In the genomic region with DNA sequence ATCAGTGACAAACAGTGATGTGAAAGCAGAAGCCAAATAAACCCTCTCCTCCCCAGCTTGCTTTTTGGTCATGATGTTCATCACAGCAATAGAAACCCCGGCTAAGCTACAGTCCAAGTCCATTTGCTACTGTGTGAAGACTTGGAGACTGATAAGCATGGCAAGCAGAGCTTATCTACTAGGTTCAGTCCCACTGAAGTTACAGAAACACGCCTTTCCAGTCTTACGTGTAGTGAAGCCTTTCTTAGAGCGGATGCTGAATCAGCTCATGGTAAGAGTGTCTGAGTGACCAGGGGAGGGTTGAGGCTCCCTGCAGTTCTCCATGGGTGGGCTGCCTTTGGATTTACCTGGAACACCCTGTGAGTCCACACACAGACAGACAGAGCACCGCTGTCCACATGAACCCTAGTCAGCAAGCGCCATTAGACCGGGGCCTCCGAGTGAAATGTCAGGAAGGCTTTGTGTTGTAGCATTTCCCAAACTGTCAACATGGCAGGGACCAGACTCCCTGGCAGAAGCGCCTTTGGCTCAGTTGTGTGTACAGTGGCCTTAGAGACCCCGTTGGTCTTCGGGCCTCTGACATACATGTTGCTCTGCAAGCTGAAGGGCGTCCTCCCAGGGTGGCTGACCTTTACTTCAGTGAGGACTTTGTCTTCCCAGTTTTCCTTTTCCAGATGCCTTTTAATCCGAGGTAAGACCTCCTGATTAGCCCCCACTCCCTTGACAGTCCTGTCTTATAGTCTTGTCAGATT, we compare ENCODE assay signal across 17 mouse cellular contexts. TPM values are rescaled to one million over a fixed set of nuclear protein-coding genes. Genes with fewer than 3 reads are reported as not detected.
DNase-seq lines count a peak whose midpoint lies in the region; ATAC-seq lines count a peak whose summit lies in the region.
"Had no signal": no experiment of that assay in that cellular context is flagged by ENCODE, and none has a peak within 500 bp of the region (broad histone marks: within the 10 kb centered on the region; RNA-seq: fewer than 3 reads in every experiment).

No protein-coding gene starts in this region.

- H3K9ac ChIP-seq in heart, embryonic 14.5 days (ENCODE audit: low read length): no peak overlapping the region
- H3K9ac ChIP-seq in liver, embryonic 15.5 days: peak overlapping the region; percentile 52
- H3K9ac ChIP-seq: hindbrain, embryonic 14.5 days; lung, embryonic 14.5 days had no signal

- ATAC-seq in heart, embryonic 14.5 days (ENCODE audit: insufficient number of reproducible peaks, insufficient read depth, low FRiP score, low read depth): no peak
- peak; percentile 88 for ATAC-seq in erythroblast, adult 5-6 weeks (replicated peaks; ENCODE audit: low FRiP score, poor library complexity, severe bottlenecking)
- peak; percentile 93 for ATAC-seq in liver, embryonic 15.5 days (ENCODE audit: insufficient read depth)

- DNase-seq in heart, postnatal 36 days: no peak
- peak; percentile 69 for DNase-seq in MEL-GATA-1-ER (ENCODE audit: extremely low read depth, low read depth)
- no peak for DNase-seq in adrenal gland, adult 2 months
- DNase-seq in yolk sac, embryonic 10.5 days (ENCODE audit: low spot score): no peak
- DNase-seq in lung, adult 18-20 months: no peak
- DNase-seq: embryo, embryonic 11 days; retina, postnatal 1 day had no signal

- peak overlapping the region; percentile 28 to 39; a peak in 2 of 4 replicates for H3K27ac ChIP-seq in heart, embryonic 14.5 days (replicated peaks in 1 of 2; ENCODE audit: control insufficient read depth in 1 of 2, insufficient read depth in 1 of 2, low read depth in 2 of 2, low read length in 2 of 2)
- H3K27ac ChIP-seq in liver, embryonic 15.5 days (replicated peaks): peak overlapping the region; percentile 93
- H3K27ac ChIP-seq: hindbrain, embryonic 14.5 days; layer of hippocampus, adult 2 months had no signal

- H3K36me3 ChIP-seq in heart, embryonic 14.5 days (ENCODE audit: control insufficient read depth, insufficient read depth, low read length): peaks cover 59% of the 10 kb centered on the region
- peaks cover 48% of the 10 kb centered on the region for H3K36me3 ChIP-seq in liver, embryonic 15.5 days (replicated peaks)

- intact Hi-C loops in heart, postnatal 36 days (cut with DNase I): loop anchor here (10.0 kb wide), 1 partner anchor 186 kb away; no protein-coding TSS in a partner anchor

- H3K27me3 ChIP-seq in heart, embryonic 14.5 days (ENCODE audit: control insufficient read depth, insufficient read depth, low read length): no peaks in the 10 kb centered on the region
- no peaks in the 10 kb centered on the region for H3K27me3 ChIP-seq in liver, embryonic 15.5 days

- WGBS in heart, embryonic 14.5 days: 77% methylated on average over 13 of the region's 13 CpGs
- WGBS in liver, embryonic 15.5 days (ENCODE audit: insufficient replicate concordance): 63% methylated on average over 13 of the region's 13 CpGs

- peaks cover 8 to 11% of the 10 kb centered on the region in 2 experiments; a peak in 3 of 4 replicates for H3K4me1 ChIP-seq in heart, embryonic 14.5 days (ENCODE audit: control insufficient read depth in 2 of 2, insufficient read depth in 2 of 2, low read length in 2 of 2)
- peaks cover 35% of the 10 kb centered on the region for H3K4me1 ChIP-seq in liver, embryonic 15.5 days (replicated peaks)

- no peak overlapping the region for H3K4me3 ChIP-seq in heart, embryonic 14.5 days (ENCODE audit: control insufficient read depth in 1 of 2, insufficient read depth in 1 of 2, low read depth in 1 of 2, low read length in 2 of 2)
- peak overlapping the region; percentile 33 for H3K4me3 ChIP-seq in liver, embryonic 15.5 days (replicated peaks)
- H3K4me3 ChIP-seq: layer of hippocampus, adult 2 months had no signal

- no peaks in the 10 kb centered on the region for H3K9me3 ChIP-seq in heart, embryonic 14.5 days (ENCODE audit: control insufficient read depth, low read length)
- H3K9me3 ChIP-seq in liver, embryonic 15.5 days (replicated peaks): no peaks in the 10 kb centered on the region

- no peak overlapping the region for H3K4me2 ChIP-seq in heart, embryonic 14.5 days (ENCODE audit: low read length)
- H3K4me2 ChIP-seq in liver, embryonic 15.5 days: peak overlapping the region; percentile 59
- H3K4me2 ChIP-seq: hindbrain, embryonic 14.5 days; lung, embryonic 14.5 days had no signal

RNA-seq across cellular contexts. Expression of gene Rfx4, which starts 55.5 kb away (rescaled TPM):
- polyA plus RNA-seq in heart, embryonic 14.5 days (2014; fragmentation: Nextera tagmentation; extraction: Ambion mirVana): not detected in 2 replicates
- total RNA-seq in heart, postnatal 36 days (2021): under 1 TPM in 1 of 2 experiments, not detected in 1; 0.08 TPM
- 0.77 TPM in 1 of 2 replicates, not detected in the other for total RNA-seq in erythroblast, adult 5-6 weeks (2015; ENCODE audit: low replicate concordance)
- not detected in 2 replicates for total RNA-seq in erythroblast, adult 5-6 weeks (2017; ENCODE audit: low replicate concordance)
- polyA plus RNA-seq in liver, embryonic 15.5 days (2015; fragmentation: Nextera tagmentation; extraction: Ambion mirVana): not detected in 2 replicates
- total RNA-seq in adrenal gland, adult 2 months (2021): under 1 TPM in 1 of 2 experiments, not detected in 1; 0.10 TPM
- 0.06 TPM in 1 of 2 replicates, not detected in the other for polyA plus RNA-seq in adrenal gland, adult 2 months (2012; rRNA removed)
- total RNA-seq: adrenal gland, postnatal 36 days; gastrocnemius, postnatal 25 days; monocyte, adult 5-6 weeks had no signal
- polyA plus RNA-seq: lung, embryonic 14.5 days; spleen, adult 2 months had no signal
